Mouse (Mus musculus) liver, postnatal 0 days (tissue): ENCODE data around the gene Jpt1.

ENCODE experiments used
- CTCF ChIP-seq: sonication (generic); IDR thresholded peaks from 2 replicates; pipeline ENCODE4 v1.5.1; 2016; ENCODE audit warnings: antibody characterized with exemption, low read depth
- EP300 ChIP-seq: IDR thresholded peaks from 2 replicates; pipeline ENCODE4 v1.6.1; 2016; ENCODE audit warnings: antibody characterized with exemption, low read depth, mild to moderate bottlenecking

DNA sequence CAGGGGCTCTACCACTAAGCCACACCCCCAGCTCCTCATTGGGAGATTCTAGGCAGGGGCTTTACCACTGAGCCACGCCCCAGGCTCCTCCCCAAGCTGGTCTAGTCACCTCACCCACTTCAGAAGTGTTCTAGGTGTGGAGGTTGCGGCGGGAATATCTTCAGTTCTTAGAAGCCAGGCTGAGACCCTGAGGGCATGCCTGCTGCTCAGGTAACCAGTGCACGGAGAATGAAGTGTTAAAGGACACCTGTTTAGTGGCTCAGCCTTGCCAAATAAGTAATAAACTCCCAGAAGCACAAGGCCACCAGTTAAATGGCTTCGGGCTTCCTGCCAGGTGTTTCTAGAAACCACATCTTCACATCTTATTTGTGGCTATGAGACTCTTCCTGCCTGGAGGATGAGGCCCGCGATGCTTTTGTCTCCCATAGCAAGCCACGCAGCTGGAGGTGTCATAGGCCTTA is 62.4 kb downstream of the Jpt1 start:
- TF ChIP-seq CTCF (no peak), EP300 (no peak)
